Mouse (Mus musculus) bone marrow macrophage, adult 2 months (primary cell): ENCODE measurements at regions not wholly inside any gene's neighbourhood (a gene's known extent, or its start where the extent isn't known, plus 50 kb on each side); places are given as distances from the start of the nearest gene placed in this dataset.

ENCODE experiments used
- CTCF ChIP-seq: IDR thresholded peaks from 2 replicates; pipeline ENCODE4 v1.5.1; 2012; ENCODE audit warnings: low read depth, mild to moderate bottlenecking, low read length, moderate library complexity
- POLR2A ChIP-seq: IDR thresholded peaks from 2 replicates; pipeline ENCODE4 v1.6.1; 2012; ENCODE audit warnings: mild to moderate bottlenecking, low read depth, low read length, borderline replicate concordance

- TF ChIP-seq CTCF, result no peak
- no peak for TF ChIP-seq POLR2A
Observed at GRCm38 (mm10) chr9:32002924-32003323, 89.7 kb upstream of the Barx2 start.
